In genomic region chrX:152368054-152368396, GRCm38 (mm10) we compare ENCODE assay signal across 7 mouse cellular contexts. TPM values are rescaled to one million over a fixed set of nuclear protein-coding genes. Genes with fewer than 3 reads are reported as not detected.
DNase-seq lines count a peak whose midpoint lies in the region; ATAC-seq and TF ChIP-seq lines count a peak whose summit lies in the region.

No protein-coding gene starts in this region.

- DNase-seq in lung, postnatal 10 days, result no peak
- DNase-seq in limb, embryonic 11.5 days (ENCODE audit: low spot score), result no peak
- no peak for DNase-seq in ovary, postnatal 14 days (ENCODE audit: low spot score)

- H3K4me2 ChIP-seq in lung, embryonic 16.5 days (ENCODE audit: low read depth, low read length), result peak overlapping the region; percentile 57
- peak overlapping the region; percentile 58 for H3K4me2 ChIP-seq in limb, embryonic 11.5 days (ENCODE audit: low read depth, severe bottlenecking)

- TF ChIP-seq CTCF in embryonic fibroblast, embryonic 13.5 days (IDR thresholded peaks at IDR 0.05; ENCODE audit: borderline replicate concordance, insufficient read depth, low read length), result no peak
- TF ChIP-seq CTCF in small intestine, adult 2 months (IDR thresholded peaks at IDR 0.05; ENCODE audit: extremely low read depth, insufficient read length, insufficient replicate concordance, low read depth, low read length), result no peak

- ATAC-seq in lung, embryonic 16.5 days (ENCODE audit: low read depth), result peak; percentile 21
- peak; percentile 15; the same call in 1 of the 2 replicates for ATAC-seq in limb, embryonic 11.5 days (ENCODE audit: insufficient number of reproducible peaks, low FRiP score, low TSS enrichment, low read depth)
- no peak for ATAC-seq in erythroid progenitor cell, adult 5-6 weeks (replicated peaks; ENCODE audit: low FRiP score, poor library complexity, severe bottlenecking)

- H3K27me3 ChIP-seq in lung, embryonic 16.5 days (ENCODE audit: control insufficient read depth, insufficient read depth, low read depth, low read length), result peaks cover 18% of the 10 kb centered on the region
- H3K27me3 ChIP-seq in limb, embryonic 11.5 days (ENCODE audit: control insufficient read depth, insufficient read depth, low read length), result peaks cover 23% of the 10 kb centered on the region; the same call in 1 of the 2 replicates
- H3K27me3 ChIP-seq in small intestine, adult 2 months (ENCODE audit: control insufficient read depth, insufficient read depth, low read length), result no peaks in the 10 kb centered on the region

- no peaks in the 10 kb centered on the region for H3K4me1 ChIP-seq in lung, embryonic 16.5 days (replicated peaks; ENCODE audit: control insufficient read depth, insufficient read depth, low read length)
- H3K4me1 ChIP-seq in embryonic fibroblast, embryonic 13.5 days (ENCODE audit: control insufficient read depth, insufficient read depth, low read length), result no peaks in the 10 kb centered on the region
- H3K4me1 ChIP-seq in limb, embryonic 11.5 days (ENCODE audit: control insufficient read depth, insufficient read depth, low read length), result 0 out of 2 replicates have a peak, but pooled peaks cover 3% of the 10 kb centered on the region
- H3K4me1 ChIP-seq in small intestine, adult 2 months (ENCODE audit: control insufficient read depth, insufficient read depth, insufficient read length, low read length), result no peaks in the 10 kb centered on the region

- no peak for TF ChIP-seq POLR2A in embryonic fibroblast, embryonic 13.5 days (IDR thresholded peaks at IDR 0.05; ENCODE audit: low read depth, low read length)
- no peak for TF ChIP-seq POLR2A in small intestine, adult 2 months (IDR thresholded peaks at IDR 0.05; ENCODE audit: low read depth, low read length)

- H3K9me3 ChIP-seq in lung, embryonic 16.5 days (ENCODE audit: control insufficient read depth, low read length), result no peaks in the 10 kb centered on the region
- H3K9me3 ChIP-seq in limb, embryonic 11.5 days (ENCODE audit: control insufficient read depth, low read length), result no peaks in the 10 kb centered on the region

- peak overlapping the region; percentile 67 for H3K9ac ChIP-seq in lung, embryonic 16.5 days (ENCODE audit: low read length)
- H3K9ac ChIP-seq in limb, embryonic 11.5 days (ENCODE audit: low read length), result peak overlapping the region; percentile 64

- WGBS in lung, embryonic 16.5 days, result 37% methylated on average over 4 of the region's 4 CpGs
- WGBS in limb, embryonic 11.5 days, result 36% methylated on average over 4 of the region's 4 CpGs
- WGBS in small intestine, adult 2 months, result 44% methylated on average over 4 of the region's 4 CpGs

- H3K27ac ChIP-seq in lung, embryonic 16.5 days (ENCODE audit: low read length), result no peak overlapping the region
- no peak overlapping the region for H3K27ac ChIP-seq in embryonic fibroblast, embryonic 13.5 days (ENCODE audit: insufficient read depth, low read length)
- H3K27ac ChIP-seq in limb, embryonic 11.5 days (replicated peaks; ENCODE audit: low read depth, low read length), result no peak overlapping the region
- H3K27ac ChIP-seq in small intestine, adult 2 months (ENCODE audit: insufficient read depth, low read depth, low read length), result no peak overlapping the region

- H3K36me3 ChIP-seq in lung, embryonic 16.5 days (ENCODE audit: control insufficient read depth, insufficient read depth, low read length), result no peaks in the 10 kb centered on the region
- no peaks in the 10 kb centered on the region for H3K36me3 ChIP-seq in limb, embryonic 11.5 days (ENCODE audit: control insufficient read depth, insufficient read depth, low read length)
- H3K36me3 ChIP-seq in small intestine, adult 2 months (ENCODE audit: control insufficient read depth, insufficient read depth, low read length), result no peaks in the 10 kb centered on the region

- peak overlapping the region; percentile 58 for H3K4me3 ChIP-seq in lung, embryonic 16.5 days (ENCODE audit: low read length)
- peak overlapping the region; percentile 77 for H3K4me3 ChIP-seq in embryonic fibroblast, embryonic 13.5 days (ENCODE audit: insufficient read depth, low read length)
- peak overlapping the region; percentile 52 for H3K4me3 ChIP-seq in limb, embryonic 11.5 days (ENCODE audit: low read depth, low read length)
- H3K4me3 ChIP-seq in small intestine, adult 2 months (ENCODE audit: low read depth, low read length), result peak overlapping the region; percentile 53

RNA-seq across cellular contexts. Expression of gene Gpr173, which starts 0.5 kb away (rescaled TPM):
- polyA plus RNA-seq in lung, embryonic 16.5 days (2015; fragmentation: Nextera tagmentation; extraction: Ambion mirVana), result 3.0 and 3.1 TPM in 2 replicates
- 10.3 and 10.8 TPM in 2 replicates for polyA plus RNA-seq in embryonic fibroblast, embryonic 13.5 days (2011; ENCODE audit: insufficient read length, low read depth, missing spikeins)
- polyA plus RNA-seq in limb, embryonic 11.5 days (2014; fragmentation: Nextera tagmentation; extraction: Ambion mirVana), result 4.6 and 5.2 TPM in 2 replicates
- 0.23 and 0.47 TPM in 2 replicates for polyA plus RNA-seq in small intestine, adult 2 months (2012; rRNA removed)
- not detected in 2 replicates for total RNA-seq in erythroid progenitor cell, adult 5-6 weeks (2015; ENCODE audit: low replicate concordance)
- not detected in 2 replicates for total RNA-seq in erythroid progenitor cell, adult 5-6 weeks (2017; ENCODE audit: low replicate concordance)

RNA-seq across cellular contexts. Expression of gene Tspyl2, which starts 25.8 kb away (rescaled TPM):
- 24.9 and 25.8 TPM in 2 replicates for polyA plus RNA-seq in lung, embryonic 16.5 days (2015; fragmentation: Nextera tagmentation; extraction: Ambion mirVana)
- polyA plus RNA-seq in embryonic fibroblast, embryonic 13.5 days (2011; ENCODE audit: insufficient read length, low read depth, missing spikeins), result 36.1 and 38.6 TPM in 2 replicates
- 28.5 and 30.3 TPM in 2 replicates for polyA plus RNA-seq in limb, embryonic 11.5 days (2014; fragmentation: Nextera tagmentation; extraction: Ambion mirVana)
- polyA plus RNA-seq in small intestine, adult 2 months (2012; rRNA removed), result 3.2 and 8.2 TPM in 2 replicates
- 0.84 and 1.4 TPM in 2 replicates for total RNA-seq in erythroid progenitor cell, adult 5-6 weeks (2015; ENCODE audit: low replicate concordance)
- total RNA-seq in erythroid progenitor cell, adult 5-6 weeks (2017; ENCODE audit: low replicate concordance), result 2.0 and 2.1 TPM in 2 replicates

RNA-seq across cellular contexts. Expression of gene Kantr, which starts 40.7 kb away (rescaled TPM):
- polyA plus RNA-seq in lung, embryonic 16.5 days (2015; fragmentation: Nextera tagmentation; extraction: Ambion mirVana), result 13.9 and 15.3 TPM in 2 replicates
- 8.7 and 9.1 TPM in 2 replicates for polyA plus RNA-seq in embryonic fibroblast, embryonic 13.5 days (2011; ENCODE audit: insufficient read length, low read depth, missing spikeins)
- polyA plus RNA-seq in limb, embryonic 11.5 days (2014; fragmentation: Nextera tagmentation; extraction: Ambion mirVana), result 18.5 and 19.2 TPM in 2 replicates
- 0.95 and 1.4 TPM in 2 replicates for polyA plus RNA-seq in small intestine, adult 2 months (2012; rRNA removed)
- total RNA-seq in erythroid progenitor cell, adult 5-6 weeks (2015; ENCODE audit: low replicate concordance), result 15.1 and 24.3 TPM in 2 replicates
- 2.8 and 3.8 TPM in 2 replicates for total RNA-seq in erythroid progenitor cell, adult 5-6 weeks (2017; ENCODE audit: low replicate concordance)
